Mouse (Mus musculus) liver, embryonic 16.5 days (tissue): ENCODE results near the gene Gm49403. TPM values are rescaled to one million over a fixed set of nuclear protein-coding genes. Genes with fewer than 3 reads are reported as not detected.
"Not testable (repeated sequence)": the region's sequence is repeated elsewhere in the genome, so short reads cannot be mapped to it uniquely, and the experiment has no call there.

Experiments used
- ATAC-seq: fragments of 200-750 bp; cut with Nextera tagmentation; 2 replicates; pipeline ENCODE4 v1.8.0; 2017; ENCODE audit warnings: low read depth, mild to moderate bottlenecking, moderate number of reproducible peaks, moderate library complexity
- H3K27ac ChIP-seq: fragments of 300-500 bp; sonication (generic); 2 replicates; pipeline ENCODE4 v1.5.1; 2014; ENCODE audit warnings: mild to moderate bottlenecking, low read length
- H3K27me3 ChIP-seq: fragments of 300-500 bp; sonication (generic); 2 replicates; pipeline ENCODE4 v1.6.1; 2014; ENCODE audit warnings: low read depth, low read length, mixed read lengths; ENCODE audit not compliant: control insufficient read depth, insufficient read depth
- H3K36me3 ChIP-seq: fragments of 300-500 bp; sonication (generic); 2 replicates; pipeline ENCODE4 v1.6.1; 2014; ENCODE audit warnings: mild to moderate bottlenecking; ENCODE audit not compliant: control insufficient read depth, insufficient read depth
- H3K4me1 ChIP-seq: fragments of 300-500 bp; sonication (generic); 2 replicates; pipeline ENCODE4 v1.6.1; 2014; ENCODE audit warnings: low read depth, low read length, mixed read lengths; ENCODE audit not compliant: control insufficient read depth
- H3K4me2 ChIP-seq: fragments of 300-500 bp; sonication (generic); 2 replicates; pipeline ENCODE4 v1.6.1; 2014; ENCODE audit warnings: low read depth, low read length, mixed read lengths
- H3K4me3 ChIP-seq: fragments of 300-500 bp; sonication (generic); 2 replicates; pipeline ENCODE4 v1.5.1; 2014; ENCODE audit warnings: low read depth, mild to moderate bottlenecking, low read length
- H3K9ac ChIP-seq: fragments of 300-500 bp; sonication (generic); 2 replicates; pipeline ENCODE4 v1.6.1; 2014; ENCODE audit warnings: low read depth, low read length
- H3K9me3 ChIP-seq: fragments of 300-500 bp; sonication (generic); replicated peaks from 2 replicates; pipeline ENCODE4 v1.6.1; 2016; ENCODE audit warnings: low read length; ENCODE audit not compliant: control insufficient read depth
- WGBS: fragments of 180-500 bp; shearing (Covaris S2); extraction: QIAGEN DNeasy Blood & Tissue Kit; methylation state at CpG from one replicate; pipeline ENCODE4 v1.1.7; 2014; ENCODE audit not compliant: insufficient replicate concordance; 5-methylcytosine and 5-hydroxymethylcytosine counted together
- polyA plus RNA-seq: library from polyadenylated mRNA; unstranded; fragments of >200 nt; fragmentation: Nextera tagmentation; extraction: Ambion mirVana; gene quantifications from 2 replicates; pipeline ENCODE4 v1.2.1, GENCODE M21; 2015

The Gm49403 gene
- polyA plus RNA-seq, 1 experiment from 2014 or later, result not detected

- no peaks in the 10 kb centered on the region for H3K9me3 ChIP-seq
- peak overlapping the region; percentile 88 for H3K9ac ChIP-seq
- peak overlapping the region; percentile 86 for H3K4me3 ChIP-seq
- H3K4me2 ChIP-seq, result peak overlapping the region; percentile 84
- WGBS, result 11% methylated on average over 19 of the region's 19 CpGs
- H3K27me3 ChIP-seq, result no peaks in the 10 kb centered on the region
- peak overlapping the region; percentile 73 for H3K27ac ChIP-seq
- ATAC-seq, result no peak
- H3K4me1 ChIP-seq, result peaks cover 12% of the 10 kb centered on the region
- H3K36me3 ChIP-seq, result no peaks in the 10 kb centered on the region
Observed at GRCm38 (mm10) chr19:8887585-8888463, 4.1 kb downstream of the Gm49403 start.

- 1% methylated on average over 58 of the region's 58 CpGs for WGBS
- Histone ChIP-seq H3K36me3 (no peaks in the 10 kb centered on the region), H3K27ac (peak within 1 kb of the TSS; percentile 85), H3K4me3 (peak within 1 kb of the TSS; percentile 86), H3K4me1 (peaks cover 15% of the 10 kb centered on the region), H3K4me2 (peak within 1 kb of the TSS; percentile 84), H3K9ac (peak within 1 kb of the TSS; percentile 88), H3K9me3 (no peaks in the 10 kb centered on the region), H3K27me3 (no peaks in the 10 kb centered on the region)
- peak; percentile 93 for ATAC-seq
Observed at GRCm38 (mm10) chr19:8888511-8889385, 5.0 kb downstream of the Gm49403 start, which contains the start of the genes 1810009A15Rik and Gm49416. Gene 1810009A15Rik (plus strand): TSS chr19:8888853. Gene Gm49416 (plus strand): TSS chr19:8888926.

DNA sequence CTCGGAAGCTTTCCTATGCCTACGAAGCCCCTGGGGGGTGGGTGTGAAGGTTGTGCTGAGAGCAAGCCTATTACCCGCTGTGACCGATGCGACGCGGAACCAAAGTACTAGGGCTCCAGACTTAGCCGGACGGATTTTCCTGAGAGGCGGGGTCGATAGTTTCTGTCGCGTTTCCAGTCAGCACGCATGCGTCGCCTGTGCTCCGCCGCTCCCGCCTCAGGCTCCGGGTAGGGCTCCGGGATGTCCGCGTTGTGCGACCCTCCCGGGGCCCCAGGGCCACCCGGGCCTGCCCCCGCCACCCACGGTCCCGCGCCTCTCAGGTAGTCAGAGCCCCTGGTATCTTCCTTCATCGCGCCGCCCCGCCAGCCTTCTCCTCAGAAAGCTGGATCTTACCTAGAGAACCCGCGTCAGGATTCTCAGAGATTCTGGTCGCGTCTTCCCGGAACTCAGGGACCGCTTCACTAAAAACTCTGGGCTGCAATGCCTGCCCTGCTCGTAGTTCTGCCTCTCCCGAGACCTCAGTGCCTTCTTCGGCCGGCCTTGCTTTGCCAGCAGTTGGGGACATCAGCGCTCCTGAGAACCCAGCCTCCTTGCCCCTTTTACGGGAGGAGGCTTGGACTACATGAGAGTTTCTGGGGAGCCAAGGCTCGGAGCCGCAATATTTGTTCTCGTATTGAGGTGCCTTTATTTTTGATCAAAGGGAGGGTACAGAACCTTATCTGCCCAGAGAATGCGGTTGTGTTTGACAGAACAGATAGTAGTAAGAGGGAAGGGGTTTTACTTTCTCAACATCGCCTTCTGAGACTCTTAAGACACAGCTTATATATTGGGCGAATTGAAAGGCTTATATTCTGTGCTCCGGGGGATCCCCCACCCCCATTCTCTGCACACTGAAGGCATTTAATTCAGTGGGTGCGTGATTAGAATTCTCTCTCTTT is 9.4 kb downstream of the Gm49403 start, which contains the start of gene Ints5:
Gene Ints5, plus strand, starts transcription at position 177 of the 938 bp plus-strand sequence.
- Histone ChIP-seq H3K27ac (peak within 1 kb of the TSS; percentile 93), H3K36me3 (peaks cover 10% of the 10 kb centered on the region), H3K4me3 (peak within 1 kb of the TSS; percentile 83), H3K27me3 (no peaks in the 10 kb centered on the region), H3K9ac (peak within 1 kb of the TSS; percentile 98), H3K9me3 (no peaks in the 10 kb centered on the region), H3K4me2 (peak within 1 kb of the TSS; percentile 73), H3K4me1 (peaks cover 30% of the 10 kb centered on the region)
- ATAC-seq, result peak; percentile 50
- whole genome bisulfite sequencing, result under 1% methylated on average over 54 of the region's 54 CpGs

- WGBS, result 86% methylated on average over 9 of the region's 9 CpGs
- no peak for ATAC-seq
- Histone ChIP-seq H3K9ac (no peak overlapping the region), H3K9me3 (no peaks in the 10 kb centered on the region), H3K27ac (no peak overlapping the region), H3K36me3 (peaks cover 10% of the 10 kb centered on the region), H3K4me1 (peaks cover 33% of the 10 kb centered on the region), H3K27me3 (no peaks in the 10 kb centered on the region), H3K4me3 (no peak overlapping the region), H3K4me2 (no peak overlapping the region)
Observed at GRCm38 (mm10) chr19:8895397-8895960, 11.7 kb downstream of the Gm49403 start.

- not testable (repeated sequence) for H3K9me3 ChIP-seq, H3K27me3 ChIP-seq, H3K4me3 ChIP-seq, H3K27ac ChIP-seq, H3K4me2 ChIP-seq, ATAC-seq, H3K9ac ChIP-seq
- H3K36me3 ChIP-seq, result peaks cover 10% of the 10 kb centered on the region
- peaks cover 33% of the 10 kb centered on the region for H3K4me1 ChIP-seq
- 65% methylated on average over 5 of the region's 5 CpGs for WGBS
Observed at GRCm38 (mm10) chr19:8896231-8896630, 12.5 kb downstream of the Gm49403 start.

- peak overlapping the region; percentile 95 for H3K4me3 ChIP-seq
- peak overlapping the region; percentile 66 for H3K9ac ChIP-seq
- H3K4me2 ChIP-seq, result peak overlapping the region; percentile 87
- H3K27me3 ChIP-seq, H3K9me3 ChIP-seq: not testable (repeated sequence)
- peak overlapping the region; percentile 90 for H3K27ac ChIP-seq
- H3K36me3 ChIP-seq, result peaks cover 10% of the 10 kb centered on the region
- WGBS, result 36% methylated on average over 21 of the region's 21 CpGs
- peaks cover 33% of the 10 kb centered on the region for H3K4me1 ChIP-seq
- peak; percentile 24 for ATAC-seq
Observed at GRCm38 (mm10) chr19:8897211-8897864, 13.6 kb downstream of the Gm49403 start.

- WGBS, result under 1% methylated on average over 53 of the region's 53 CpGs
- H3K4me2 ChIP-seq, result peak within 1 kb of the TSS; percentile 88
- peak within 1 kb of the TSS; percentile 92 for H3K27ac ChIP-seq
- no peaks in the 10 kb centered on the region for H3K9me3 ChIP-seq
- H3K4me3 ChIP-seq, result peak within 1 kb of the TSS; percentile 95
- peaks cover 15% of the 10 kb centered on the region for H3K36me3 ChIP-seq
- ATAC-seq, result peak; percentile 100
- H3K9ac ChIP-seq, result peak within 1 kb of the TSS; percentile 98
- peaks cover 33% of the 10 kb centered on the region for H3K4me1 ChIP-seq
- H3K27me3 ChIP-seq, result no peaks in the 10 kb centered on the region
Observed at GRCm38 (mm10) chr19:8897865-8898495, 14.2 kb downstream of the Gm49403 start, which contains the start of gene Ganab. Gene Ganab (plus strand): TSS chr19:8898071.
